Mouse (Mus musculus) forebrain, embryonic 14.5 days (tissue): ENCODE results near the gene Zfp622. TPM values are rescaled to one million over a fixed set of nuclear protein-coding genes. Genes with fewer than 3 reads are reported as not detected.

Experiments used
- ATAC-seq: fragments of 200-750 bp; cut with Nextera tagmentation; 2 replicates; pipeline ENCODE4 v1.8.0; 2017; ENCODE audit warnings: mild to moderate bottlenecking, moderate library complexity
- DNase-seq: peaks from one replicate; pipeline ENCODE4 v3.0.0-alpha.2; 2015; ENCODE audit warnings: low spot score
- H3K27ac ChIP-seq: fragments of 300-500 bp; sonication (generic); 2 replicates; pipeline ENCODE4 v1.5.1; 2014; ENCODE audit warnings: low read depth, mild to moderate bottlenecking, control low read depth, low read length, moderate library complexity
- H3K27me3 ChIP-seq: fragments of 300-500 bp; sonication (generic); replicated peaks from 2 replicates; pipeline ENCODE4 v1.6.1; 2014; ENCODE audit warnings: low read length, control low read depth, mixed read lengths; ENCODE audit not compliant: control insufficient read depth, insufficient read depth
- H3K36me3 ChIP-seq: fragments of 300-500 bp; sonication (generic); 2 replicates; pipeline ENCODE4 v1.6.1; 2014; ENCODE audit warnings: low read length, control low read depth; ENCODE audit not compliant: control insufficient read depth, insufficient read depth
- H3K4me1 ChIP-seq: fragments of 300-500 bp; sonication (generic); 2 replicates; pipeline ENCODE4 v1.6.1; 2014; ENCODE audit warnings: antibody characterized with exemption, low read length, control low read depth; ENCODE audit not compliant: control insufficient read depth, insufficient read depth
- H3K4me2 ChIP-seq: fragments of 300-500 bp; sonication (generic); 2 replicates; pipeline ENCODE4 v1.6.1; 2014; ENCODE audit warnings: mild to moderate bottlenecking, control low read depth, low read length
- H3K4me3 ChIP-seq: fragments of 300-500 bp; sonication (generic); 2 replicates; pipeline ENCODE4 v1.5.1; 2014; ENCODE audit warnings: low read depth, low read length, control low read depth
- H3K9ac ChIP-seq: fragments of 300-500 bp; sonication (generic); 2 replicates; pipeline ENCODE4 v1.6.1; 2014; ENCODE audit warnings: mild to moderate bottlenecking, low read length, control low read depth, moderate library complexity
- H3K9me3 ChIP-seq: fragments of 300-500 bp; sonication (generic); replicated peaks from 2 replicates; pipeline ENCODE4 v1.6.1; 2016; ENCODE audit warnings: low read length, control low read depth, mixed read lengths; ENCODE audit not compliant: control insufficient read depth
- WGBS: fragments of 180-500 bp; shearing (Covaris S2); extraction: QIAGEN DNeasy Blood & Tissue Kit; methylation state at CpG from one replicate; pipeline ENCODE4 v1.1.7; 2014; 5-methylcytosine and 5-hydroxymethylcytosine counted together
- microRNA-seq: library from miRNA; unstranded; fragments of <30 nt; microRNA quantifications from one replicate; pipeline ENCODE4, GENCODE M21; 2016
- polyA plus RNA-seq: library from polyadenylated mRNA; unstranded; fragments of >200 nt; fragmentation: Nextera tagmentation; extraction: Ambion mirVana; gene quantifications from 2 replicates; pipeline ENCODE4 v1.2.1, GENCODE M21; 2014

Gene Zfp622
- polyA plus RNA-seq, 1 experiment from 2014 or later, result 24.6 TPM

- H3K4me2 ChIP-seq, result no peak overlapping the region
- WGBS, result 46% methylated on average over 1 of the region's 1 CpGs
- ATAC-seq, result no peak
Observed at GRCm38 (mm10) chr15:26040567-26040966, 56.4 kb downstream of the Zfp622 start.

GRCm38 (mm10) chr15:26041196-26041947 lies 57.2 kb downstream of the Zfp622 start:
- H3K4me1 ChIP-seq, result no peaks in the 10 kb centered on the region
- no peak overlapping the region for H3K4me2 ChIP-seq
- no peaks in the 10 kb centered on the region for H3K27me3 ChIP-seq
- ATAC-seq, result no peak
- H3K9me3 ChIP-seq, result no peaks in the 10 kb centered on the region
- H3K9ac ChIP-seq, result no peak overlapping the region
- no peaks in the 10 kb centered on the region for H3K36me3 ChIP-seq
- no peak overlapping the region for H3K27ac ChIP-seq
- H3K4me3 ChIP-seq, result no peak overlapping the region
- WGBS, result 88% methylated on average over 2 of the region's 2 CpGs
- DNase-seq, result no peak

More at GRCm38 (mm10) chr15:26040567-26040966, 56.4 kb downstream of the Zfp622 start:
- no peak overlapping the region for H3K9ac ChIP-seq
- H3K9me3 ChIP-seq, result no peaks in the 10 kb centered on the region
- H3K4me3 ChIP-seq, result no peak overlapping the region
- H3K27me3 ChIP-seq, result no peaks in the 10 kb centered on the region
- no peaks in the 10 kb centered on the region for H3K36me3 ChIP-seq
- DNase-seq, result no peak
- H3K4me1 ChIP-seq, result no peaks in the 10 kb centered on the region
- no peak overlapping the region for H3K27ac ChIP-seq

Small RNAs within 50 kb of the gene (microRNA-seq; reads per million reads assigned to microRNA genes)
- gene Mir7212, result not detected

Other genes with a start within 250 kb of the Zfp622 start
- gene Retreg1, start 141.2 kb upstream of the Zfp622 start, polyA plus RNA-seq, result 6.7 and 8.1 TPM in 2 replicates